Mouse (Mus musculus): ENCODE measurements around the gene Rbm41. TPM values are rescaled to one million over a fixed set of nuclear protein-coding genes. Genes with fewer than 3 reads are reported as not detected.

Gene Rbm41
- 10 to 100 TPM in 1 of 2 experiments, 1 to 10 TPM in 1; 9.2 to 10.1 TPM for total RNA-seq (2021)

DNA sequence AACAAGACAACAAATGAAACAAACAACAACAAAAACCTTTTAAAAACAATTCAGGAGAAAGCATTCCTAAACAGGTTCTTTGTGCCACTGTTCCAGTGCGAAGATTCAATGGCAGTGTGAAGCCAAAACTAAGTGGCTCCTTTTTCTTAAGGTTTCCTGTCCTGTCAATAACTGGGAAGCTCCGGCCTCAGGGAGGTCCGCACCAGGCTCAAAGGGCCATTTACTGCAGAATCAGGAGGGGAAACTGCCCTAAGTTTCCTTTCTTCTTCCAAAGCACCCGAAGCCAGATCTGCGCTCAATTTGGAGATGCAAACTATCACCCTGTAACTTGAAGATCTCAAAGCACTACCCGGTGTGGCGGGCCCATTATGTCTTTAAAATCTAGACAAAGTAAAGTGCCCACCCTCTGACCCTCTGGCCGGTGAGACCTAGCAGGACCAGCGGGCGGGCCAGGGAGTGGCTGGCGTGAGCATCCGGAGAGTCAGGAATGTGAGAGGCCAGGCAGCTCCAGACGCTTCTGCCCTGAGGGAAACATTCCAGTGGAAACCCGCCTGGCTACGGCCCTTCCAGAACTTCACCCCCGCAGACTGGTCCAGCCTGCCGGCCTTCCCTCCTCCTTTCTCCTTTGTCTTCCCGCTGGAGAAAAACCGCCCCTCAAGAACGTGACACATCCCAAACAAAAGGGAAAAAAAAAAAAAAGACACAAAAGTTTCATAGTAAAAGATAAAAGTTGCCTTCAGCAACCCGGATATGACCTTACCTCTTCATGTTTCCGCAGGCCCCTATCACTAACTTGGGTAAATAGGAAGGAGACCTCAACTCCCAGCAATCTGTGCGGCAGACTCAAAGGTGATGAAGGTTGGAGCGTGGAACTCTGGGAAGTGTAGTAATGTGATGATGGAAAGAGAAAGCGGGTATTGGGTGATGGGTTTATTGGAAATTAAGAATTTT, at the start of gene Rbm41:
Rbm41 (minus strand) TSS at position 856 of the 951 bp plus-strand sequence.
- intact Hi-C loops (cut with DNase I), result no loop called here
- DNase-seq, result peak; percentile 37 to 60

DNA sequence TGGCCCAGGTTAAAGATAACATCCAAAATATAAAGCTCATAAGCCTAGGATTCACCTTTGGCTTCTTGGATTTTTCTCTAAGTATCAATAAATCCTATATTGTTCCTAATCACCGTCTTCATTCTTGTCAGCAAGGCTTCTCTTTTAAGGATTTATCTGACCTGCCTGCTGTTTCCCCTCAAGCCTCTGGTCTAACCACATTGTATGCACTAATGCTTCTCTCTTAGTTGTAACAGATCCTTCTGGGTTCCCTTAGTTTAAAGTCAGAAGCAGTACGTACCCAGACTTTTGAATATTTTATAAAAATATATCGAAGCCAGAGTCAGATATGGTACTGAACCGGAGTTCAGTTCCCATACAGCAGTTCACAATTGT, 283 bp upstream of the Rbm41 start:
- DNase-seq, result no peak
- intact Hi-C loops (cut with DNase I), result no loop called here

DNA sequence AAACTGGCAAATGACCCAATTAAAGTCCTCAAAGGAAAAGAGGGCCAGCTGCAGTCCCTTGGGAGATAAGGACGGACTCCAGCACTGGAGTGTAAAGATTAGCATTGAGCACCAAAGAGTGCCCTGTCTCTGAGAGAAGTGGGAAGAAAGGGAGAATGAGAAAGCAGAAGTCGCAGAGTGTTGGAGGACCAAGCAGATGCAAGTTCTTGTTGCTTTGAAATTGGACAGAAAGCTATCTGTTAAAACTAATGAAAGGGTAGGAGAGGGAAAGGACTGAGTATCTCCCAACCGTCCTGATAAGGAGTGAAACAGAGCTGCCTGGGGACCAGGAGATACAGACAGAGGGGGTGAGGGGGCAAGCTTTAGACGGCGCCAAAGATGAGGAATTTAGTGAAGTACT, 16.3 kb downstream of the Rbm41 start:
- intact Hi-C loops (cut with DNase I), result no loop called here

DNA sequence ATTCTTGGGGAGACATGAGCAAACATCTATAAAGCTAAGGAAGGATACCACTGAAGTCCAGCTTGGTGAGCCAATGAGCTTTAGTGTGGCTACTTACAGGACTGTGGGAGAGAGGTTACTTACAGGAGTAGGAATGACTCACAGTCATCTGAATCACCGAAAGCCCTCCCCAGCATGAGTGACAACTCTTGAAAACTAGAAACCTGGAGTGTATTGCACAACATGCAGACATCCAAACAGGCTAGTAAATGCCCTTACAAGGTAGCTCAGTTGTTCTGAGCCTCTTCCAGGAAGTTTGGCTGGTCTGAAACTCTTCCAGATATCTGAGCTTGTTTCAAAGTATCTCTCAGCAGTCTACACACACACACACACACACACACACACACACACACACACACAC, 64.9 kb downstream of the Rbm41 start:
- intact Hi-C loops (cut with DNase I), result no loop called here
- DNase-seq, result no peak

More for the DNA sequence above, 16.3 kb downstream of the Rbm41 start:
- no peak for DNase-seq

DNA sequence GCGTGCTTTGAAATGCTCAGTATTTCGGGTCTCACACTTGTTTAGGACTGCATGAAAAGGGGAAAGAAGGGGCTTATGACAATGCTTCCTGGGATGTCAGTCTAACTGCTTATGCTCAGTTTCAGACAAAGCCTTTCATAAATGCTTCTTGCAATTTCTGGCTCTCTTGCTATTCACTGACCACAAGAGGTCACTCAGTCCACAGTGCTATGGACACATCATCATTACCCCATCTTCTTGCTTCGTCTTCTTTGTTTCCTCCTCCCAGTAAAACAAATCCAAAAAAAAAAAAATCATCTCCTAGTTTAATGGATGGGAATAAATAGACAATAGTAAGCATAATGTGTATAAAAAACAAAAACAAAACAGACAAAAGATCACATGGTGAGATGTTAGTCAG, 65.9 kb downstream of the Rbm41 start:
- no peak for DNase-seq
- intact Hi-C loops (cut with DNase I), result no loop called here

DNA sequence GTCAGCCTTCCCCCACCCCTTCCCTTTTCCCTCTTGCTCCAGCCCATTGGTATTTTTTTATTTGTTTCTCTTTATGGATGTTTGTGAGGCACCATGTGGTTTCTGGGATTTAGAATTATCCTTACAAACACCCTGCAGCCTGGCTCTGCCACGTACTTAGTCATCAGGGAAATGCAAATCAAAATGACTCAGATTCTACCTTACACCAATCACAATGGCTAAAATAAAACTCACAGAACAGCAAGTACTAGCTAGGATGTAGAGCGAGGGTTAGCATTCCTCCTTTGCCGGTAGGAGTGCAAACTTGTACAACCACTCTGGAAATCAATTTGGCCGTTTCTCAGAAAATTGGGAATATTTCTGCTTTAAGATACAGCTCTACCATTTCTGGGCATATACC, 77.8 kb downstream of the Rbm41 start:
- DNase-seq, result no peak

DNA sequence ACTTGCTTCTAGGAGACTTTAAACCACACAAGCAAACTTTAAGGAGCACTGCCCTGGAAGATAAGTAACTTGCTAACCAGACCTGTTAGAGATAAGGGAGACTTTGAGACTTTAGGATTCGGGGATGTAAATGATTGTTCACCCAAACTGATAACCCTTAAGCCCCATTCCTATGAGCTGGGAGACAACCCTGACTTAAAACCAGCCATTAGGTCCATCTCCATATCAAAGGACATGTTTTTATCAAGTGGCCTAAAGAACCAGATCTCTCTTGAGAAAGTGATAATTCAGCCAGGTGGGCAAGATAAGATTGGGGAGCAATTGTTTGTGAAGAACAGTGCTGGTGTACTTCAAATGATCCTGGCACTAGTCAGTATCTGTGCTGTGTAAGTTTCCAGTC, 107.0 kb downstream of the Rbm41 start:
- intact Hi-C loops (cut with DNase I), result no loop called here
- no peak for DNase-seq

More for the DNA sequence above, 77.8 kb downstream of the Rbm41 start:
- intact Hi-C loops (cut with DNase I), result no loop called here

DNA sequence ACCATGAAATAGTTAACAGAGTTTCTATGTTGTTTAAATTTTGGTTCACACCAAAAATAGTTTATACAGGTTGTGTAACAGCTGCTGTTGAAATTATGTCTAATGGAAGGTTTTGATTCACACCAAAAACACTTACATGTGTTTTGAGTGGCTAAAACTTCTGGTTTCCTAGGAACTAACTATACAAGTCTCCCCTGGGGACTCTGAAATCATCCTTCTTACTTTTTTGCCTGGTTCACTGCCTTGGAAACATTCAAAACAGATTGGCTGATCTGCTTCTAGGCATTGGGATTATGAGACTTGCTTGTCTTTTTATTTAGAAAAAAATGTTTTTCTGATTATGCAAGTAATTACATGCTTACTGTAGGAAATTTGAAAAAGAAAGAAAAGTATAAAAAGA, 115.2 kb downstream of the Rbm41 start:
- intact Hi-C loops (cut with DNase I), result no loop called here
- peak in 1 of 2 experiments; percentile 4 for DNase-seq

DNA sequence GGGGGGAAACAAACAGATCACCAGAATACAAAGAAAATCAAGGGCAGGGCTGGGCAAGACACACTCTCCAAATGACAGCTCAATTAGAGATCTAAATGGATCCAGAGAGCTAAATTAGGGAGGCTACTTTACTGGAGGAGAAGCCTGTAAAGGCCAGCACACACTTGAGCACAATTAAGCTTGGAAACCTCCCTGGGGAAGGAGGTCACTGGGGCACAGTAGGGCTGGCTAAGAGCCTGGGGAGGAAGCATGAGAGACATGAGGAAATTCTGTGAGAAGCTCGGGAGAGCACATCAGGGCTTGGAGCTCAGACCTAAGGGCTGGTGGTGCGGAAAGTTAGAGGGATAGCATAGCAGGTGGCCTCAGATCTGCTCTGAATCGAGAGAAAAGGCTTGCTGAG, 120.5 kb downstream of the Rbm41 start:
- intact Hi-C loops (cut with DNase I), result loop anchor here (10.0 kb wide), 1 partner anchor 377 kb away; no protein-coding TSS in a partner anchor

DNA sequence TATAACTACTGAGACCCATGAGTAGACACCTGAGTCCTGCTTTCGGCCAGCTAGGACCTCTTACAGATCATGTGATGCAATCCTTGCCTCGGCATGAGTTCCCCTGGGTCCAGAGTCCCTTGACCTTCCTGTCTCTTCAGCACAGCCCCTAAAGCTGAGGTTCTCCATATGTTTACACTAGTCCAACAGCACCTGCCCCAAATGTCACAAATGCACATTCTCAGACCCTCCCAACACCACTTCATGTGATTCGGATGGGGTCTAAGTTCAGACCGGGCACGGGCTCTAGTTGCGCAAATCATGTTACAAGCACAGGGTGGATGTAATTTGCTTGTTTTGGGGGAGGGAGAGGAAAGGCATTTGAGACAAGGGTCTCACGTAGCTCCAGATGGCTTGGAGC, 121.3 kb downstream of the Rbm41 start:
- DNase-seq, result no peak
- intact Hi-C loops (cut with DNase I), result loop anchor here (10.0 kb wide), 1 partner anchor 378 kb away; no protein-coding TSS in a partner anchor

More for the DNA sequence above, 120.5 kb downstream of the Rbm41 start:
- peak; percentile 23 to 27 for DNase-seq

DNA sequence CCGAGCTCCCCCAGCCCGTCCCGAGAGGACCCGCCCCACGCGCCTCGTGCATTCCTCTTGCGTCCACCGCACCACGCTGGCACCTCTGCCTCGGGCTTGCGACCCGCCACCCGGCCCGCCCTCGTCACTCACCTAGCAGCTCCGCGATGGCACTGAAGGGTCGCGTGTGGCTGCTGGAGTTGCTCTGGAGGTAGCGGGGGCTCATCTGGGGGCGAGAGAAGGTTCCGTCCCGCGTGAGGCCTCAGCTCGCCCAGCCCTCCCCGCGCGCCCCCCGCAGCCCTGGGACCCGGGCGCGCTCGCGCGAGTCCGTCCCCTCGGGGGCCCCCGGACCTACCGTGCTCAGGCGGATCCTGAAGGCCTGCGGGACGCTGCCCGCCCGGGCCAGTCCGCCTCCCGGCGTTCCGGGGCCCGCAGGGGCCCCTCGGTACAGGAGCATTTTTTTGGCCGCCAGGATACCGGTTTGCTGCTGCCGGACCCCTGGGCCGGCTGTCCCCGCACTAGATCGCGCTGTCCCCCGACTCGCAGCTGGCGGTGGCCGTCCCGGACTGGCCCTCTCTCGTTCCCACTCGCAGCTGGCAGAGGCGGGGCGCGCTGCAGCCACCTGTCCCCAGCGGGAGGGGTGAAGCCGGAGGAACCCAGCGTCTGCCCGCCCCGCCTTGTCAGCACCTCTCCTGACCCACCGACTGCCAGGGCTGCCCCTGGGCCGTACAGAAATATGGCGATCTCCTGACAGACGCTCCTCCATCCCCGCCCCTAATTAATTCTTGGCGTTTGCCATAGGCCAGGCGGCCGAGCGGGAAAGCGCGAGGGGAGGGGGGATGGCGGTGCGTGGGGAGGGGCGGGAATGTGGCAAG, 127.2 kb downstream of the Rbm41 start, which contains the start of gene Morc4:
Morc4 (minus strand) TSS at position 740 of the 854 bp plus-strand sequence.
- intact Hi-C loops (cut with DNase I), result loop anchor here (10.0 kb wide), 1 partner anchor 384 kb away; no protein-coding TSS in a partner anchor
- DNase-seq, result peak; percentile 63 to 66

DNA sequence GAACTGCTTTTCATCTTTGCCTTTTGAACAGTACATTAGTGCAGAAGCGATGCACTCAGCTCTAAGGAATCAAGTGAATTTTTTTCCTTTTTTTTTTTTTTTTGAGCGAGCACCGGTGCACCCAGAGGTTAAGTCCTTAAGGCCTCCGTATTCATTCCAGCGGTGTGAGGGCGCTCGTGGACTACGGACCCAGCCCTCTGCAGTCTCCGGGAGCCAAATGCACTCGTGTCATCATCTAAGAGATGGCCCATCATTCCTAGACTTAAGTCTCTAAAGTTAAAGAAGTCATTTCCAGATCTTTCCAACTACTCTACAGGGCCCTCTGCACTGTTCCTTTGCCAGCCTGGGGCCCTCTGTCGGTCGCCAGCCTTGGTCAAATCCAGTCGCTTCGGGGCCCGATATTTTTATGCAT, 128.1 kb downstream of the Rbm41 start:
- intact Hi-C loops (cut with DNase I), result loop anchor here (10.0 kb wide), 1 partner anchor 384 kb away; no protein-coding TSS in a partner anchor
- DNase-seq, result peak; percentile 47 to 59

DNA sequence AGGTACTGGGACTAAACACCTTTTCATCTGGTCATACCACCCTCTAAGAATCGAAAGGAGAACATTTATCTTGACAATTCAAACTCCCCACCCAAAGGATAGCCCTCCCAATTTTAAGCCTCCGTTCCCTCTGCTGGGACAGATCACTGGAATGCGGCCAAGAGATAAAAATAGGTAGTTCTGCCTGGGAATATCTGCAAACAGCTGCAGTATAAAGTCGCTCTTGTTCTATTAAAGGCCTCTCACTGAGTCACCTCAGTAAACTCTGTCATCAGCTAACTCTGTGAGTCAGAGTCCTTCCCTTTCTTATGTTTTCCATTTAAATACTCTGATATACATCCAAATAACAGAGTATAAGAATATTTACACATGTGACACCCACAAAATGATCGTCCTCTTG, 139.0 kb downstream of the Rbm41 start:
- DNase-seq, result peak in 1 of 2 experiments; percentile 11
- intact Hi-C loops (cut with DNase I), result no loop called here

DNA sequence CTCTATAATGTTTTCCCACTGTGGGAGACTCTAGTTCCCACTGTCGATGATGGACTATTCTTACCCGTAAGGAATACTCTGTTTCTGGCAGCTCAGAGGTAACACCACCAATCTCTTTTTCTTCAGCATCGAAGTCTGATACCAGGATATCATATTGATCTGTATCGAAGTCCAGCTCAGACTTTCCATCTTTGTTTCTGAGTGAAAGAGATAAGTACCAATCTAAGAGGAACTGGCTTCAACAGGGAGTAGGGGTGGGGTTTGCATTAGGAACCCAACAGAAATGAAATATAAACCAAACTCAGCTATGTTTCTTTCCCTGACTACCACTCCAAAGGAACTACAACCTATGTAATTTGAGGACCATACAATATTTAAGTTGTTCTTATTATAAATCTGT, 143.6 kb downstream of the Rbm41 start:
- intact Hi-C loops (cut with DNase I), result no loop called here
- DNase-seq, result no peak

DNA sequence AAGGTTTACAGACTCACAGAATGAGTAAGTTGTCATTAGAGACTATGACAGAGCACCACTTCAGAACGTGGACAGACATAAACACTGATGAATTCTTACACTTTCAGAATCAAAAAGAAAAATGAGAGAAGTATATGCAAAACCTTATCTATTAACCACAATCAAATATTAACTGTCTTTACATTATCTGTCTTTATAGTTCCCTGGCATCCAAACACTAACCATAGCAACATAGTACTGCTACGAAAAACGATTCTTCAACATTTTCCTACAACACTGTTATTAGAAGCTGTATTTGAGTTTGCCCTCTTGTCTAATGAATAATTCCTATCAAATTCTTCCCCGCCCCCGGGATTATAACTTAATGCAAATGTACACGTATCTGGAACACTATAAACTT, 157.3 kb downstream of the Rbm41 start:
- intact Hi-C loops (cut with DNase I), result no loop called here
- no peak for DNase-seq

Other genes starting within 250 kb of the Rbm41 start
- not detected for gene Ripply1, start 216.2 kb downstream of the Rbm41 start, total RNA-seq (2021)
- under 1 TPM in 1 of 2 experiments, not detected in 1; 0.12 TPM for gene Cldn2, start 197.8 kb downstream of the Rbm41 start, total RNA-seq (2021)
- gene Morc4, start 126.9 kb downstream of the Rbm41 start, total RNA-seq (2021), result 1 to 10 TPM; 6.1 to 7.8 TPM
- gene Nup62cl, start 64.1 kb upstream of the Rbm41 start, total RNA-seq (2021), result not detected
- gene Pih1h3b, start 64.3 kb upstream of the Rbm41 start, total RNA-seq (2021), result not detected